Mouse (Mus musculus) stomach, postnatal 0 days (tissue): ENCODE data around the gene Pfas.
"Not testable (repeated sequence)": the region's sequence is repeated elsewhere in the genome, so short reads cannot be mapped to it uniquely, and the experiment has no call there.

ENCODE experiments used
- CTCF ChIP-seq: IDR thresholded peaks from 2 replicates; pipeline ENCODE4 v1.5.1; 2016; ENCODE audit warnings: antibody characterized with exemption, low read depth, mild to moderate bottlenecking, moderate library complexity
- EP300 ChIP-seq: optimal IDR thresholded peaks from 2 replicates; pipeline ENCODE3; 2016; ENCODE audit warnings: antibody characterized with exemption

- TF ChIP-seq CTCF, EP300: not testable (repeated sequence)
Measured at GRCm38 (mm10) chr11:68936951-68937350, 71.3 kb downstream of the Pfas start.
